Mouse (Mus musculus) E14TG2a.4 (cell line): Measurements from ENCODE around the gene Fbll1.

Experiments used
- CTCF ChIP-seq: conservative IDR thresholded peaks from 2 replicates; pipeline ENCODE4 v1.5.1; 2014; ENCODE audit warnings: low read length
- NANOG ChIP-seq: IDR thresholded peaks from 2 replicates; pipeline ENCODE4 v1.6.1; 2014; ENCODE audit warnings: borderline replicate concordance, low read length, mixed read lengths
- POU5F1 ChIP-seq: IDR thresholded peaks from 2 replicates; pipeline ENCODE4 v1.6.1; 2014; ENCODE audit warnings: low read length, borderline replicate concordance

GRCm38 (mm10) chr11:35798495-35798820 lies 226 bp downstream of the Fbll1 start:
- TF ChIP-seq CTCF (no peak), NANOG (no peak), POU5F1 (no peak)
